Mouse (Mus musculus) lung, postnatal 0 days (tissue): ENCODE measurements around the gene Caprin2.
A peak's percentile ranks its signal among the peaks of the same experiment; 100 is the strongest.
"Not testable (repeated sequence)": the region's sequence is repeated elsewhere in the genome, so short reads cannot be mapped to it uniquely, and the experiment has no call there.

Experiments
- CTCF ChIP-seq: IDR thresholded peaks from 2 replicates; pipeline ENCODE4 v1.5.1; 2016; ENCODE audit warnings: antibody characterized with exemption, mild to moderate bottlenecking
- EP300 ChIP-seq: IDR thresholded peaks from 2 replicates; pipeline ENCODE4 v1.6.1; 2016; ENCODE audit warnings: antibody characterized with exemption, mild to moderate bottlenecking, control low read depth

DNA sequence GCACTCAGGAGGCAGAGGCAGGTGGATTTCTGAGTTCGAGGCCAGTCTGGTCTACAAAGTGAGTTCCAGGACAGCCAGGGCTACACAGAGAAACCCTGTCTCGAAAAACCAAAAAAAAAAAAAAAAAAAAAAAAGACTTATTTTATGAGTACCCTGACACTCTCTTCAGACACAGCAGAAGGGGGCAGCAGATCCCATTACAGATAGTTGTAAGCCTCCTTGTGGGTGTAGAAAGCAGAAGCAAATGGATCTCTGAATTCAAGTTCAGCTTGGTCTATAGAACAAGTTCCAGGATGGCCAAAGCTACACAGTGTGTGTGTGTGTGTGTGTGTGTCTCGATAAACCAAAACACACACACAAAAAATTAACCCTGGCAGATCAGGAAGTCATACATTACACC is 44.3 kb upstream of the Caprin2 start:
- TF ChIP-seq CTCF = peak; percentile 48
- TF ChIP-seq EP300 = not testable (repeated sequence)
